Mouse (Mus musculus) bone marrow, adult 2 months (tissue): ENCODE data around the gene Ppox.

Source experiments
- CTCF ChIP-seq: fragments of 200-500 bp; IDR thresholded peaks from 2 replicates; pipeline ENCODE4 v1.5.1; 2011; ENCODE audit warnings: low read length, control low read depth; ENCODE audit not compliant: control insufficient read depth, insufficient read depth
- POLR2A ChIP-seq: fragments of 200-500 bp; IDR thresholded peaks from 2 replicates; pipeline ENCODE4 v1.6.1; 2011; ENCODE audit warnings: low read depth, mild to moderate bottlenecking, control low read depth, low read length, borderline replicate concordance; ENCODE audit not compliant: control insufficient read depth

- TF ChIP-seq CTCF (no peak), POLR2A (no peak)
Measured at GRCm38 (mm10) chr1:171249913-171250600, 30.9 kb downstream of the Ppox start, which contains the start of gene Adamts4.
